Mouse (Mus musculus): ENCODE data around the gene Rps7. TPM values are rescaled to one million over a fixed set of nuclear protein-coding genes. Genes with fewer than 3 reads are reported as not detected.

The Rps7 gene
- polyA plus RNA-seq (2017; shearing (Covaris generic)), result 1,018 TPM

GRCm38 (mm10) chr12:28635535-28636476, at the start of gene Rps7:
Rps7 (minus strand) TSS chr12:28635953.

DNA sequence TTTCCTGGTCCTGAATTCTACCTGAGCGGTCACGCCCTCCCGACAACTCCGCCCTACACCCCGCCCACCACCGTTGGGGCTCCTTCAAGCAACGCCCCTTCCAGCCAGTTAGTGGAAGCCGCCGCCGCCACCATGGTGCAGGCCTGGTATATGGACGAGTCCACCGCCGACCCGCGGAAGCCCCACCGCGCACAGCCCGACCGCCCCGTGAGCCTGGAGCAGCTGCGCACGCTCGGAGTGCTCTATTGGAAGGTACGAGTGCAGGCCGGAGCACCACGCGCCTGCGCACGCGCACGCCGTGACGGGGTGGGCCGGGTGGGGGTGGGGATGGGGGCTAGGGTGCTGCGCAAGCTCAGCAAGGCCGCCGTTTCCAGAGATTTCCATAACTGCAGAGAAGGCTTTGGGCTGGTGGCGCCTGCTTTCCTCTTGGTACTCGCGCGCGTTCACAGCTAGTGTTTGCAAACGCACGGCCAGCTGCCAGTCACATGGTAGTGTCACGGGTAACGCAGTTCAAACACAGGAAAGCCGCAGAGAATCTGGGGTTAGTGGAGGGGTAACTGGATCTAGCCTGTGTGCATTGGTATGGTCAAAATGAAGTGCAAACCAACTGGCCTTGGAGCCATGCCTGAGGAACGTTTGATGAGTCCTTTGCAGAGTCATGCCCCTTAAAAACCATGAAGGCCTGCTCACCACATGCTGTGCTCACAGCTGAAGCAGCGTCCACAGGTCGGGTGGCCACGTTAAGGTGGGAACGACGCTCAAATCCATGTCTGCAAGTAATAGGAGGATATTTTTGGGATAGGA, 39.6 kb upstream of the Rps7 start, which contains the start of gene Adi1:
TSS of gene Adi1 (plus strand) at position 111 of the 804 bp plus-strand sequence.

DNA sequence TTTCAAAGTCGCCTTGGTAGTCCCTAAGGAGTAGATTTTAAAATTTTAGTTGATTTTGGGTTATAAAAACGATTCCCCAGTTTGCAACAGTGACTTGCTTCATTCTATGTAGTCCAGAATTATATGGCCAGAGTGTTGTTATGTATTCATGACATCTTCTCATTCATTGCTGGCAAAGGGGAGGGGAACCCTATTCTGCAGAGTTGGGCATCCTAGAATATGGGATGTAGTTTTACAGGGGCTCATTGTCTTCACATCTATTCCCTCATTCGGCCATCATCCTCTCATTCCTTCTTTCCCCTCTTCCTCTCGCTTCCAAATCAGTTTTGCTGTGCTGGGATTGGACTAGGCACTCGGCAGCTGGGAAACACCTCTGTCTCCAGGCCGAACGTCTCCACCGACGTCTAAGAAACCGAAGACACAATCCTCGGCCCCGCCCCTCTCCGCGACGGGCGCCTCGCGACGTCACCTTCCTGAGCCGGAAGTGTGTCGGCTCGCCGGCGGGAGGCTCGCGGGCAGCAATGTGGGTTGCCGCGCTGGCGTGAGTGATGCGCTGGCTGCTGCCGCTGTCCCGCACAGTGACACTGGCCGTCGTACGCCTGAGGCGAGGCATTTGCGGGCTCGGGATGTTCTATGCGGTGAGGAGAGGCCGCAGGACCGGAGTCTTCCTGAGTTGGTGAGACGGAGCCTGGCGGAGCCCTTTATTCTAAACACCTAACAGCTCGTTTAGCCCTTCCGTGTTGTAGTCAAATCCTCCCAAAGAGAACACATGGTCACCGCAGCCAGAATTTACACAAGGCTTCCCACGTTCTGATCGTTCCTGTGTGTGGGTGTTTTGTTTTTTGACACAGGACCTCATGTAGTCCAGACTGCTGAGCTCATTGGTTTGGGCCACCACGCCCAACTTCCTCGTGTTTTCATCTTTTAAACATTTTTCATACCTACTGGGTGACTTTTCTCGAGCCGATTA, 13.7 kb upstream of the Rps7 start, which contains the start of gene Rnaseh1:
TSS of gene Rnaseh1 (plus strand) at position 462 of the 970 bp plus-strand sequence.

GRCm38 (mm10) chr12:28623195-28623594, 12.6 kb downstream of the Rps7 start, which contains the start of gene Colec11:
Colec11 (minus strand) TSS chr12:28623377.

DNA sequence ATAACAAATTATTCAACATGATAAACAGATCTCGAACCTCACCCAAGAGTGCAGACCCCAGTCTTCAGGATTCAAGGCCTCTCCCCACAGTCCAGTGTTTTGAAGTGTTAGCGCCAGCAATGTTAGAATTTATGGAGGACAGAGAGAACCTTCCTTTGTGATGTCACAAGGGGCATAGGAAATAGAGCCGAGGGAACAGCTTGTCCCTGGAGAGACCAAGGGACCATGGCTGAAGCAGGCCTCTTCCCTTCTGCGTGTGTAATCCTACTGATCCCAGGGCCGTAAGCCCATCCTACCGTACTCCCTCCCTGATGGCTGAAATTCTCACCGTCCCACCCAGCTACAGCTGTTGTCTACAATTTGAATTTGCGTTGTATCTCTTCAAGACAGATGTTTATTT, 53.3 kb downstream of the Rps7 start, which contains the start of gene Allc:
TSS of gene Allc (minus strand) at position 101 of the 400 bp plus-strand sequence.

Other genes with a start within 250 kb of the Rps7 start
- 0.12 TPM for gene Dcdc2c, start 83.6 kb downstream of the Rps7 start, polyA plus RNA-seq (2017; shearing (Covaris generic))
- gene Allc, start 53.4 kb downstream of the Rps7 start, polyA plus RNA-seq (2017; shearing (Covaris generic)), result not detected
- not detected for gene Colec11, start 12.6 kb downstream of the Rps7 start, polyA plus RNA-seq (2017; shearing (Covaris generic))
- 42.9 TPM for gene Rnaseh1, start 13.6 kb upstream of the Rps7 start, polyA plus RNA-seq (2017; shearing (Covaris generic))
- gene Adi1, start 39.3 kb upstream of the Rps7 start, polyA plus RNA-seq (2017; shearing (Covaris generic)), result 72.6 TPM
- gene Trappc12, start 114.5 kb upstream of the Rps7 start, polyA plus RNA-seq (2017; shearing (Covaris generic)), result 75.9 TPM
- gene Eipr1, start 115.8 kb upstream of the Rps7 start, polyA plus RNA-seq (2017; shearing (Covaris generic)), result 47.4 TPM

Measured in CD4-positive, CD25-positive, alpha-beta regulatory T cell (primary cell).